Mouse (Mus musculus) retina, embryonic 14.5 days (tissue): ENCODE measurements around the gene Snx9.

Experiments
- DNase-seq: peaks from one replicate; pipeline ENCODE4 v3.0.0-alpha.2; 2015; ENCODE audit warnings: low spot score

Snx9 gene

DNA sequence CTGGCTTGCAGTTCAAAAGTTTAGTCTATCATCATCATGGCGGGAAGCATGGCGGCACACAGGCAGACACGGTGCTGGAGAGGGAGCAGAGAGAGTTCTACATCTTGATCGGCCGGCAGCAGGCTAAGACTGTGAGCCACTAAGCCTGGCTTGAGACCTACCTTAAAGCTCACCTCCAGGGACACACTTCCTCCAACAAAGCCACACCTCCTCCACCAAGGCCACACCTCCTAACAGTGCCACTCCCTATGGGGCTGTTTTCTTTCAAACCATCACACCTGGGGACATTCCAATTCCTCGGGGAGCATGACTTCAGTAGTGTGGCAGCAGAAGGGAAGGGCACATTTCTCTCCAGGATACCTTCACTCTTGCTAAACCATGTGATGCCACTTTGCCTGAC is 127.4 kb downstream of the Snx9 start:
- no peak for DNase-seq

DNA sequence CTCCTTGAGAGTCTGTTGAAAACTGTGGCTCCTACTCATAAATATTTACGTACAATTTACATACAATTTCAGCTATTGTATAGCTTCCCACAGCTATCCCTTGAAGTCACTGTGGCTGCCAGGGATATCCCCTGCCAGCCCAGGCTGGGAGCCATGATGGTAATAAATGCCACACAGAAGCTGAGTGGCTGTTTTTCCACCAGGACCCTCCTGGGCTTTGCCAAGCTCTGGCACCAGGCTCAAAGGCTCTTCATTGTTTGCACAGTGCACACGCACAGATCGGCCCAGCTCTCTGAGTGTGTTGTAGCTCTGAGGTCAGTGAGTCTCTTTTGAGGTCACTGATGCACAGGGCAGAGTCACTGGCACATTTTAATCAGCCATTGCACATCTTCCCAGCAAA is 128.1 kb downstream of the Snx9 start:
- no peak for DNase-seq

DNA sequence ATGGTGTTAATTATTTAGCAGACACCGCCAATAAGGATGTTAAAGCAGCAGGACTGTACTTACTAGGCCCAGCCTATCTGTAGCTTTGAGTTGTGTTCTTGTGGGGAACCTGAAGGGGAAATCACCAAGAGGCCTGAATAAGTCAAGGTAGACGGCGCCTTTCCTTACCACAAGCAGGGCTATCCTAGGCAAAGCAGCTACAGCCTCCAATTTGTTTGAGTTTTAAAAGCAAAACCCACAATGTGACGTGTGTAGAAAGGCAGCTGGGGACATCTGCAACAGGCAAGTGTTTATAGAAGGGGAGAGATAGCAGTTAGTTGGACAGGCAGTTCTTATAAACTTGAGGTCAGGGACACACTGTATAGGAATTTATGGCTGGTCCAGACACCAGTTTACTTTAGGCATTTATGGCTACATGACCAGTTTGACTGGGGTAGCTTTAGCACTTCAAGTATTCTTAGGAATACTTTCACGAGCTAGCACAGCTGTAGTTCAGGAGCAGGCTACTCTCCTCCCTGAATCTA is 129.2 kb downstream of the Snx9 start:
- DNase-seq, result no peak

DNA sequence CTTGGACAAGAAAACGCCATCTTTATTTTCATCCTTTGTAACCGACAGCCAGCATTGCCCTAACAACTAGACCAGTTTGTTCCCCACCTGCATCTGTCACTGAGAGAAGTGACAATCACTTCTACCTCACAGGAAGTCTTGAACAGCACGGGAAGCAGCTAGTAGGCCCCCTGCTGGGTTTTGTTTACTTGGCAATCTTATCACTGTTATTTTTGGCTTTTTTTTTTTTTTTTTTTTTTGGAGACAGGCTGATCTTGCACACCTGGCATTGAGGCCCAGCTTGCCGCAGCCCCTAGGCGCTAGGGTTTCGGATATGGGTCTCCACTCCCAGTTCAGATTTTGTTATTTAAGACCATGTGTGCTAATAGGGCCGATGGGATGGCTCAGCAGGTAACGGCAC is 132.4 kb downstream of the Snx9 start:
- no peak for DNase-seq

DNA sequence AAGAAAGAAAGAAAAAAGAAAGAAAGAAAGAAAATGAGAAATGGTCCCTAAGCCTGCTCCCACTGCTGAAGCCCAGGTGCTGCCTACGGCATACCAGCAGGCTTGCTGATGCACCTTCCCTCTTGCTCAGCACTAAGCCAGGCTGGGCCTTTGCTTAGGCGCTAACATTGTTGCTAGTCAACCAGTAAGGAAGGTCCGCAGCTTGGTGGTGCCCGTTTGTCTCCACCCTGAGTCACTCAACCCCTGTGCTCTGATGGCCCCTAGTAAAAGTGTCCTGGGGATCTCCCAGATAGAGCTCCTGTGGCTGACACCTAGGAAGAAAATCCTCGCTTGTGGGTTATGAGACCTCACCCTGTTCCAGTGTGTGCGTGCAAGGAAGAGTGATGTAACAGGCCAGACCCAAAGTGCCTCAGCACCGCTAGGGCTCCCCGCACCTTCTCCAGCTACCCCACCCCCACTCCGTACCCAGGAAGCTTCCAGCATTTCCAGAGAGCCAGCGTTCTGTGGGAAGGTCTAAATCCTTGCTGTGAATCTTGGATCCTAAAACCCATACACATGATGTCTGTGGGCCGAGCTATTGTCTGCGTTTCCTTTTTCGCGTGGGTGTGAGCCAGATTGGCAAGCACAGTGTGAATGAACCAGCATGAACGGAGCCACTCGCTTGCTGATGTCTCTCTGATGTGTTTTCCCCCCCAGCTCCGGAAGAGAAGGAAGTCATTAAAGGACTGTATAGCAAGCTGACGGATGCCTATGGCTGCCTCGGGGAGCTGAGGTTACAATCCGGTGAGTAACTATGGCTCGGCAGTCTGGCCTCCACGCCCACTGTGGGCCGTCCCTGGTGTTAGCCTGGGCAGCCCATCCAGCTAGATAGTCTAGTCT is 134.2 kb downstream of the Snx9 start:
- DNase-seq, result no peak

DNA sequence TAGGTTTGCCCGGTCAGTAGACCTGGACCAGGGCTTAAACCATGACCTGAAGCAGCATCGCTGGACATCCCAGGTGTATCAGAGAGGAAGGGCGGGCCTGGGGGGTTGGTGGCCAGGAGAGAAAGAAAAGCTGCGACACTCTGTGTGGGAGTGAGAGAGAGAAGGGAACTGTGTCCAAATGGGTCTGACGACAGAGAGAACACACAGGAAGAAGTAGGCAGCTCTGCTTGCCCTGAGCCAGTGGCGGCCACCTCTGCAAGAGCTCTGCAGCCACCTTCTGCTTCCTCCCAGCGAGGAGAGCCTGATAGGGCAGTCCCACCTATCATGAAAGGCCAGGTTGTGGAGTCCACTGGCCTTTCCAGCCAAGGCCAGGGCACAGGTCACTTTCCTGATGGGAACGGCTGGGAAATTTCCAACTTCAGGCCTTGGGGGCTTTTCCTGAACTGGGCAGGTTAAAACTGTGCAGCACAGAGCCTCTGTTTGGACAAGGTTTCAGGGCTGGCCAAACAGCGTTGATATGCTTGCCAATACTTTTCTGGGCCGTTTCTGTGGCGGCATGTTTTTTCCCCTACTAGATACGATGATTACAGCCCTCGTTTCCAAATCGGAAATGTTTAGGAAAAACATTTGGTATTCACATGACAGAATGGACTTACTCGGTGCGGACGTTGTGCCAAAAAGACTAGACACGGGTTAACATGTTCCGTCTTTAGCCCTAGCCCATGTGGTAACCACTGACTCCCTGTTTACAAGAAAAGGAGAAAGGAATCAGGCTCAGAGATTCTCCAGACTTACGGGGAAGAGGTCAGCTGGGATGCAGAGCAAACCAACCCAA is 135.3 kb downstream of the Snx9 start:
- DNase-seq, result no peak

DNA sequence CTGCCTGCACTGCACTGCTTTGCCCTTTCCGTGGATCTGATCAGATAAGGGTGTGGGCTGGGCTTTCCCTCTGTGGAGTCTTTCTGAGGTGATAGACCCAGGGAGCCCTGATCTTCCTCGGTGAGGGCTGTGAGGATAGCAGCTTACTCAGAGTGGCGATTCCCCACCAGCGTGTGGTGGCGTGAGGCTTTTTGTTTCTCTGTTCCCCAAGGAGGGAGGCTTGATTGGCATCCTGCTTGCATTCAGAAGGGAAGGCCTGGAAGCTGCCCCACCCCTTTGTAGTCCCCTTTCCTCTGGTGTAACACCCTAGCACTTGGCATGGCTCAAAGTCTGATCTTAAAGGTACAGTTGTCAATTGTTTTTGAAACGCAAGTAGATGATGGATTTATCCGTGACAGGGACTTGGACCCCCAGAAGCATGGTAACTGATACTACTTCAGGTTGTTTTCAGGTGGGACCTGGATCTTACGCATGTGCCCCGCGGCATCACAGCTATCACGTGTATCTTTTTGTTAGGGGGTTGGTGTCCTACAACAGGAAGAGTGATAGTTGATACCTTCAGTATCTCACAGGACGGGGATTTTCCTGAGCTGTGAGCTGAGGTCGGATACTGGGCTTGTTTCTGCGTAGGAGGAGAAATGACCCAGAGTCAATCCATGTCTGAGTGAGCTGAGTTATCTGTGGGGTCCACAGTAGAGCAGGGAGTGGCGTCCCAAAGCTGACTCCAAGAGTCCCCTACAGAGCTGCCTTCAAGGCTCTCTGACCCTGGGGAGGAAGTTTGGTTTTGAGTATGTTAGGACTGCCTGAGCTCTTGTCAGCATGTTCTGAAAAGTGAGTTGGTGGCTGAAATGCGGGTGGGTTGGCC is 136.2 kb downstream of the Snx9 start:
- no peak for DNase-seq

DNA sequence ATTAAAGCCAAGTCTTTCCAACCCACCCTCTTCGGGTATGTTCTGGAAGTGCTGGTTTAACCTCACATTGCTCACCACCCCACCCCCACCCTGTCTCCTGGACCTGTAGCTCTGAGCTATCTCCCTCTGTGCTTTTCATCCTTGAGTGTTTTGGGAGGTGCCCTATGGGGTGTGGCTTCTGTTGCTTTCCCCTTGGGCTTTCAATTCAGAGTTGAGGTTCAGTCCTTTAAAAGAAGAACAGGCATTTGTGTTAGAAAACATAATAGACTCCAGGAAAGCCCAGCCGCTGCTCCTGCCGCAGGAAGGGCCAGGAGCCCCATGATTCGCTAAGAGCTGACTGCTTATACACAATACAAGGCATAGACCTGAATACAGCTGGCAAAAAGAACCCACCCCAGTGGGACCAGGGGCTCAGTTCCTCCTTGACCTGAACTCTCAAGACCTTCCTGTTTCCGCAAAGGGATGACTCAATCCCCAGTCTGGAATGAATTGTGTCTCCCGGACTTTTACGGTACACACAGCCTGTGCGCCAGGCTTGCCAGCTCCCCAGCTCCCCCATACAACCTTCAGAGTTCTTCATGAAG is 136.9 kb downstream of the Snx9 start:
- no peak for DNase-seq

DNA sequence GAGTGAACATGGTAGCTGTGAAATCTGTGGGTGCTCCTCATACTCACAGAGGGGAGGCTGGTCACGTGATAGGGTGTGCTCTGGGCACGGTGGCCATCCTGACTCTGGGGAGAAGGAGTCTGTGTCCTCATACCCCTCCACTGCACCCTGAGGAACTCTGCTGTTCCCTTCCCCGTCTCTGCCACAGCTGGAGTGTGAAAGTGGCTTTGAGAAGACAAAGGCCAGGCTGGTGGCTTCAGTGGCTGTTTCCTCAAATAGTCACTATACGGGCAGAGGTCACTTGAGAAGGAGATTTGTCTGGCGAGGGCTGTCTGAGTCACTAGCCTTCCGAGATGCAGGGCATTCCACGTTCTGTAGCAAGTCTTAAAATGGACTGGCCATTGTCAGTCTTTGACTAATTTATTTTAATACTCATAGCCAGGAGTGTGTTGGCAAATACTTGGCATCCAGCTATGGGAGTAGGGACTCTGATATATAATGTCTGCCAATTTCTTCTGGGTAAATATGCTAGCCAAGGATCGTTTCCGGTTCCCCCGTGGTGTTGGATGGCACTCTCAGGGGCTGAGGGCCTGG is 137.5 kb downstream of the Snx9 start:
- no peak for DNase-seq

DNA sequence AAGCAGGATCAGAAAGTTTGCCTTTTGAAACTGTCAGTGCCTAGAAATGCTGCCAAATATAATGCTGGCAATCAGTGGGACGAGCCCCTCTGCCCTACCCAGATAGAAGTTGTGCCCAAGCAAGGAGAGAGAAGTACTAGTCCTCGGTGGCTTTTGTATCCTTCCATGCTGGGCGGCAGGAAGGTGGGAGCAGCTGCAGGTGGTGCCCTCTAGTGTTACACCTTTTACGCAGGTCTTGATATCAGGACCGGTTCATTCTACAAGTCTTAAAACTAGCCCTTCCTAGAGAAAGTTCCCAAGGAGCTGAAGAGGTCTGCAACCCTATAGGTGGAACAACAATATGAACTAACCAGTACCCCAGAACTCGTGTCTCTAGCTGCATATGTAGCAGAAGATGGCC is 139.7 kb downstream of the Snx9 start:
- no peak for DNase-seq
